Mouse (Mus musculus) myocyte (in vitro differentiated cells): ENCODE measurements around the gene Zfp433.

ENCODE experiments used
- CEBPB ChIP-seq: IDR thresholded peaks from 2 replicates; pipeline ENCODE4 v1.6.1; 2011; ENCODE audit warnings: mild to moderate bottlenecking, moderate library complexity; ENCODE audit not compliant: poor library complexity, insufficient read depth, severe bottlenecking
- E2F4 ChIP-seq: IDR thresholded peaks from one replicate; pipeline ENCODE4 v1.6.1; 2011; ENCODE audit warnings: mild to moderate bottlenecking, control low read depth, moderate library complexity; ENCODE audit not compliant: insufficient read depth
- MAX ChIP-seq: IDR thresholded peaks from one replicate; pipeline ENCODE4 v1.6.1; 2011; ENCODE audit warnings: low read depth, mild to moderate bottlenecking, control low read depth
- MYOD1 ChIP-seq, 3 experiments: IDR thresholded peaks; one replicate each; pipeline ENCODE4 v1.6.1; 2011; ENCODE audit warnings: control low read depth in 2 of 3, low read depth in 2 of 3, mild to moderate bottlenecking in 2 of 3, moderate library complexity in 1 of 3; ENCODE audit not compliant: insufficient read length in 2 of 3, control insufficient read depth in 1 of 3
- MYOG ChIP-seq, 3 experiments: IDR thresholded peaks; one replicate each; pipeline ENCODE4 v1.6.1; 2011; ENCODE audit warnings: control low read depth in 2 of 3, low read depth in 2 of 3, mild to moderate bottlenecking in 2 of 3; ENCODE audit not compliant: insufficient read length in 2 of 3, control insufficient read depth in 1 of 3, insufficient read depth in 1 of 3
- POLR2A ChIP-seq: IDR thresholded peaks from one replicate; pipeline ENCODE4 v1.6.1; 2011; ENCODE audit warnings: low read depth, mild to moderate bottlenecking, control low read depth, moderate library complexity; ENCODE audit not compliant: insufficient read length
- POLR2AphosphoS2 ChIP-seq: IDR thresholded peaks from one replicate; pipeline ENCODE4 v1.6.1; 2011; ENCODE audit warnings: low read depth, control low read depth; ENCODE audit not compliant: insufficient read length
- REST ChIP-seq: IDR thresholded peaks from one replicate; pipeline ENCODE4 v1.6.1; 2011; ENCODE audit warnings: mild to moderate bottlenecking, control low read depth, moderate library complexity; ENCODE audit not compliant: insufficient read depth, insufficient read length
- TCF12 ChIP-seq: IDR thresholded peaks from one replicate; pipeline ENCODE4 v1.6.1; 2011; ENCODE audit warnings: mild to moderate bottlenecking, control low read depth; ENCODE audit not compliant: poor library complexity, insufficient read depth, severe bottlenecking
- TCF3 ChIP-seq: IDR thresholded peaks from one replicate; pipeline ENCODE4 v1.6.1; 2011; ENCODE audit warnings: low read depth, control low read depth; ENCODE audit not compliant: insufficient read length
- USF1 ChIP-seq: IDR thresholded peaks from one replicate; pipeline ENCODE4 v1.6.1; 2011; ENCODE audit warnings: low read depth, mild to moderate bottlenecking, control low read depth, moderate library complexity

- no peak for TF ChIP-seq TCF3
- no peak for TF ChIP-seq POLR2A
- no peak for TF ChIP-seq POLR2AphosphoS2
- no peak for TF ChIP-seq MAX
- no peak for TF ChIP-seq MYOG (IDR thresholded peaks at IDR 0.05; ENCODE audit: control insufficient read depth in 1 of 3, insufficient read depth in 1 of 3, insufficient read length in 2 of 3, low read depth in 2 of 3)
- TF ChIP-seq CEBPB: no peak
- TF ChIP-seq TCF12: no peak
- TF ChIP-seq E2F4: no peak
- TF ChIP-seq REST: no peak
- TF ChIP-seq MYOD1 (IDR thresholded peaks at IDR 0.05; ENCODE audit: control insufficient read depth in 1 of 3, insufficient read length in 2 of 3, low read depth in 2 of 3): no peak
- TF ChIP-seq USF1: no peak
Measured at GRCm38 (mm10) chr10:81656174-81656573, 48.5 kb upstream of the Zfp433 start.
